Mouse (Mus musculus) NIH3T3 (cell line): ENCODE data around the gene Esm1.

ENCODE experiments used
- DNase-seq: peaks from one replicate; pipeline ENCODE4 v3.0.0-alpha.2; 2012; ENCODE audit warnings: low read depth

Gene Esm1

DNA sequence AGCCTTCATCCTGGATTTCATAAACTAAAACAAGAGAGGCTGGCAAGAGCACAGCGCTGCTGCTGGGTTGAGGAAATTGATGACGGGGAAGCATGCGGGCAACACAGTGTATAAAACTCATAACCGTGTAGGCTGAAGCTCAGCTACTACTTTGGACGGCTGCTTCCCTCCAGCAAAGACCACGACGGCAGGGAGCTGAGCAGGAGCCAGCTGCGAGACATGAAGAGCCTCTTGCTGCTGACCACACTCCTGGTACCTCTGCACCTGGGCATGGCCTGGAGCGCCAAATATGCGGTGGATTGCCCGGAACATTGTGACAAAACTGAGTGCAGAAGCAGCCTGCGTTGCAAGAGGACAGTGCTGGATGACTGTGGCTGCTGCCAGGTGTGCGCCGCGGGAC is at the start of gene Esm1:
Gene Esm1, plus strand, starts transcription at position 36 of the 400 bp plus-strand sequence.
- no peak for DNase-seq

DNA sequence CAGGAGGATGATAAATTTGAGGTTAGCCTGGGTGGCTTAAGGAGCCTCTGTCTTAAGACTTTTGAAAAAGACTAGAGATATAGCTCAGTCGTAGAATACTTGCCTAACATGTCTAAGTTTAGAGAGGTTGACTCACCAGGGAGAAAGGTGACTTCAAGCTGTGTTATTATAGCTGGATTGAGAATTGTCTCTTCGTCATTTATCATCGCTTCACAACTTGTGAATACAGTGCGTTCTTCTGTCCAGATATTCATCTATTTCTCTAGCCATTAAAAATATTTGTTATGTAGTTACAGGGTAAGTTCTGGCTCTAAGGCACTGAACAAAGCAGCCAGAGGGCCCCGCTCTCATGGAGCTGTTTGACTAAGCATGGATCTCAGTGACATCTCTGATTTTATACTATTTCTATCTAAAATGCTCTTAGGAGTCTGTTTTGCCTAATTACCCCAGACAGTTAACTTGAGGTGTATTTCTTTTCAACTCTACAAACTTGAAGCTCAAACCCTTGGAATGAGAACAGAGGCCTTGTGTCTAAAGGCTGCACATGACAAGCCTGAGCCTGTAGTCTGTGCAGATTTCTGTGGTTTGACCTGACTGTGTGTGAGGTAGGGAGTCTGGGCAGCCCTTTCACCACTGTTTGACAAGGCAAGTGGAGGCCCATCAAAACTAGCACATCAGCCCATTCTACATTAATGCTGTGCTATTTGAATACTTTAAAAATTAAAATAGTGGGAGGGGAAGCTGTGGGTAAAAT is 45.0 kb upstream of the Esm1 start:
- DNase-seq: no peak

DNA sequence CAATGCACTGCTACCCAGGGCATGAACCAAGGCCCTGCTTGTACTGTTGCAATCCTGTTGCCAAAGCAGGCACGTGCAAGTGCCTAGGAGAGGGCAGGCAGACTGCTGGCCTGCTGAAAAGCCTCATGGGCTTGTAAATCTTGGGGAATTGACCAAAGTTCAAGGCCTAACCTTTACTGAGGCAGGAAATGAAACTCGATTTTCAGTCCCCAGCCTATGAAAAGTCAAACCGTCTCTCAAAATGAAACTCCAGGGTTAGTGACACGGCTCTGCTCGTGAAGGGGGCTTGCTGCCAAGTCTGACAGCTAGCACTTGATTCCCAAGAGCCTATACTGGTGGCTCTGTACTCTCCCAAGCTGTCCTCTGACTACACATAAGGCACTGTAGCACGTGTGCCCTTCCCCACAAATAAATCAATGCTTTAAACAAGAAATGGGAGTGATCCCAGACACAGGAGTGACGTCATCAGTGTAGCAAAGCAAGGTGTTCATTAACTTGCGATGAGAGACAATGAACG is 41.4 kb upstream of the Esm1 start:
- no peak for DNase-seq

DNA sequence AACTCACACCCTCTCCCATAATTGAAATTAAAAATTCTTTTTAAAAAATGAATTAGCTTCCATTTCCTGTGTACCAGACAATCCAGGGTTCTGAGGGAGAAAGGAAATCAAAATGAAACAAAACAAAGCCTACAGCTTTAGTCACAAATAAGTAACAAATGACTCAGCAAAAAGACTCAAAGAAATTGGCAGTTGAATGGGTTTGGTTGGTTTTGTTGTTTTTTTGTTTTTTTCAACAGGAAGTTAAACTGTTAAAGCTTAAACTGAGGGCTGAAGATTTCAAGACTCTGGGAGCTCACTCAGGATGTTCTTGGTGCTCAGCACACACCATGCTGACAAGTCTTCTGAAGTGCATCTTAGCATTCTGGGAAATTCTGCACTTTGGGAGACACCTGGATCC is 39.2 kb upstream of the Esm1 start:
- peak; percentile 5 for DNase-seq

DNA sequence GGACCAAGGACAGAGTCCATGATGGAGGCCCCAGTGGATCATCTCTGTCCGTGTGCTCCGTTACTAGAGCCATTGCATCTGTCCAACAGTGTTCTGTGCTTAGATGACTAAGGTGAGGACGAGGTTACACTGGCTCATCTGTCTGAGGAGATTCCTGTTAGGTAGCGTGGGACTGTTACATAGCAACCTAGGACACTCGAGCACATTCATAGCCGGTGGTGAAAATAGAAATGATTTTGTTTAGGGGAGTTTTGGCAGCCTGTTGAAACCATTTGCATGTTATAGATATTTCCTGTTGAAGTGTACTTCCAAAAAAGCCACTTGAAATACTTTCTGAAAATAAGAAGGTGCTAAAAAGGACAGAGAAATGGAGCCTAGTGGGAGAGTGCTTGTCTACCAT is 35.3 kb upstream of the Esm1 start:
- DNase-seq: no peak

DNA sequence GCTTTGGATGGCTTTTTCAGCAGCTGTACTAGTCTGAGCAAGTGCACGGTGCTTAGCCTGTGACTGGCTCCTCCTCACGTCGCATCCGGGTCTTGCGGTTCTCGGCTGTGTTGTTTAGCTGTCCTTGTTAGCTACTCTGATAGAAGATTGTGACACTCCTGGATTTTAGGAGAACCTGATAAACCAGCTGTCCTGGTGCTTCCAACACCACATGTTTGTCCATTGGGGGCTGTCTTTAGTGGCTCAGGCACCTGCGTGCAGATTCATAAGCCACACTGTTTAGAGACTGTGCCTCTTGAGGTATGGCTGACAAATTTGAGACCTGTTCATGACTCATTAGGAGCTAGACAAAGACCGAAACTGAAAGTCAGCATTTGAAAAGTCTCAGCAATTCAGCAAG is 26.1 kb upstream of the Esm1 start:
- no peak for DNase-seq

DNA sequence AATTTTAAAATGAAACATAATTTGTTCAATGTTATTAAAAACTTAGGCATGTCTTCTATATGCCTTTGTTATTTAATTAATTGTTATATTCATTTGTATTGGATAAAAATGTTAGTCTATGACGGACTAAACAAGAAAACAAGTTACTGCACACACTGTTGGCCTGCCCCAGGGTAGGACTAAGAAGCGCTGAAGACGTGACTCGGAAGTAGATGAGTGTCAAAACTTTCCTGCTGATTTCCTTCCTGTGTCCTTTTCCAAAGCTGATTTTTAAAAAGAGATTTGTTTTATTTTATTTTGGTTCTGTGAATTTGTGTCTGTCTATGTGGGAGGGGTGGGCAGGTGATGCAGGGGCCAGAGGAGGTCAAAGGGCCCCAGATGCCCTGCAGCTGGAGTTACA is 25.7 kb upstream of the Esm1 start:
- no peak for DNase-seq

GRCm38 (mm10) chr13:113196808-113197674 is 12.4 kb upstream of the Esm1 start:
- no peak for DNase-seq

DNA sequence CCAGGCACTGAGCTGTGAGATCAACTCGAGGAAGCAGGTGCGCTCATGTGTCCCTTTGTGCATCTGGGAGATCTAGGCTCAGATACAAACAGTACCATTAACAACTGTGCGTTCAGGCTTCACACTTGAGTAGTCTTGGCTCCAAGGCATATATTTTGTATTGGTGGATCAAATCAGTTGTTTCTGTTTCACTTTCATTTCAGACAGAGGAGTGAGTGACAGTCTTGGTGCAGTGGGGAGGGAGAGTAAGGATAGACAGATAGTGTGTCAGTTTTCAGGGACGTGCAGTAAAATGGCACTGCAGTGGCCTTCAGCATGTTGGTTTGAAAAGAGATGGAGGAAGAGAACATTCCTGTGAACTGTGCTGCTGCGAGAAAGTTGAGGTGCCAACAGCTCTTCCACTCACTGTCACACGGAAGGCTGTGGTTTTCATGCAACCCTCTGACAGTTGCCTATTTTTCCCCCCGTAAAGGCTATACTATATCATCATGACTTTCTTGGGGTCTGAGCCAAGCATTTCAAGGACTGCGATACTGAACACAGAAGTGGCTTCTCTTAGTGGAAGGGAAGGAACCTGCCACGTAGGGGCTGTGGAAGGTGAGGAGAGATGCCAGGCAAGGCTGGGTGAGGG is 11.5 kb upstream of the Esm1 start:
- DNase-seq: no peak

- DNase-seq: no peak
These were observed 10.1 kb upstream of the Esm1 start for GRCm38 (mm10) chr13:113199331-113199730.

DNA sequence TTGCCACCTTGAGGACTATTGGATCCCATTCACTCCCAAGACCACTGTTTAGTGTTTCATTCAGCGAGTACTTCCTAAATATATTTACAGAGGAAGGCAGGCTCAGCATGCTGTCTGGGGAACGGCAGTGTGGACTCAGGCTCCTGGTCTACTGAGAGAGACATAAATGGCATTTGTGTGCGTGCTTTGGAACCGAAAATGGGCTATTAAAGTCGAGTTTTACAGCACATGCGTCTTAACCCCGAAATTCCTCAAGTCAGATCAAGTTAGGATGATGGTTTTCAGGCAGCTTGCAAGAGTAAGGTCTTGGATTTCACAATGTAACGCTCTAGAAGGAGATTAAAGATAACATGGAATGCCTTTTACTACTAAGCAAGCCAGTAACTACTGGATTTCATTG is 8.7 kb upstream of the Esm1 start:
- peak; percentile 44 for DNase-seq

- no peak for DNase-seq
These were observed 7.8 kb upstream of the Esm1 start for GRCm38 (mm10) chr13:113201631-113202030.

DNA sequence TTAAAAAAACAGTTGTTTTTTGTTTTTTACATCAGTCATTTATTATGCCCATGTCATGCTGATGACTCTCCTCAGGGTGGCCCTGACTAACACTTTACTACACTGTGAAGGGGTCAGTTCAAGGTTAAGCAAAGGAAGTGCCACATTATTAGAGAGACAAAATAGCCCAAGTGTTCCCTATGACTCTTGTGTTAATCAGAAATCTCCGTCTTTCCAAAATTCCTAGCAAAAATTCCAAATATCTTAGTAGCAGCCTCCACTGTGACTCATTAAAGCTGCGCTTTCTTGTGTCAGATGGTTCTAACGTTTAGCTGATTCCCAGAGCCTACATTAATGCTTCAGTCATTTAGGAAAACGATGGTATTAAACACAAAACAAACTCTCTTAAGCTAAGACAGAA is 7.3 kb upstream of the Esm1 start:
- no peak for DNase-seq

GRCm38 (mm10) chr13:113203146-113203545 is 6.3 kb upstream of the Esm1 start:
- peak; percentile 6 for DNase-seq

GRCm38 (mm10) chr13:113205346-113205745 is 4.1 kb upstream of the Esm1 start:
- DNase-seq: no peak

DNA sequence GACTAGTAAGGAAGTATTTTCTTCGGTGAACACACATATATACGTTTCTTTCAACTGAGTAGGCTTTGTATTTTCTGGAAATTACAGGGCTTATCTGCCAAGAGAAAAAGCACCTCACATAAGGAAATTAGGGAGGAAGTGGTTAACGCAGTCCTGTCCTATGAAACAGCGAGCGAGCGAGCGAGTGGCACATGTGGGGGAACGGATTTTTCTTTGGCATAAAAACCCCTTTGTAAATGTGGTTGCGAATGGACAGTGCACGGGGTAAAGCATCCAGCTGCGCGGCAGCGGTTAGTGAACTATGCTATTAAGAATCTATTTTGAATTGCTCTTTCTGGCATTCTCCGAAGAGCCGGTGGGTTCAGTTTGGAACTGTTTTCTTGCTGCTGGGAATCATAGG is 1.9 kb downstream of the Esm1 start:
- no peak for DNase-seq

DNA sequence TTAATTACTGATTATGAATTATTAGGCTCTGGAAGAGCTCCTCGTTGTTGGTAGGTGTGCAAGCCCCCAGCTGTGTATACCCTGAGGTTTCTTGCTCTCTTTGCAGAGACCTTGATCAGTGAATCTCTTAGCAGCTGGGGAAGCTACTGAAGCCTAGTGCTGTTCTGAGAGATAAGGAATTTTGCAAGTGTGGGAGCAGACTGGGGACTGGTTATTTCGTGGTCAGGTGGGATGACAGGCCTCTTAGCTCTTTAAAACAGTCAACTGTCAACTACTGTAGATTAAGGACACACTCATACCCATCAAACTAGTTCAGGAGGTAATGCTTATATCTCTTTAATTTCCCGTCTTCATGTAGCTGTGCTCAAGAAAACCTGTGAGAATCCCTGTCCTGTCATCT is 2.9 kb downstream of the Esm1 start:
- DNase-seq: no peak

DNA sequence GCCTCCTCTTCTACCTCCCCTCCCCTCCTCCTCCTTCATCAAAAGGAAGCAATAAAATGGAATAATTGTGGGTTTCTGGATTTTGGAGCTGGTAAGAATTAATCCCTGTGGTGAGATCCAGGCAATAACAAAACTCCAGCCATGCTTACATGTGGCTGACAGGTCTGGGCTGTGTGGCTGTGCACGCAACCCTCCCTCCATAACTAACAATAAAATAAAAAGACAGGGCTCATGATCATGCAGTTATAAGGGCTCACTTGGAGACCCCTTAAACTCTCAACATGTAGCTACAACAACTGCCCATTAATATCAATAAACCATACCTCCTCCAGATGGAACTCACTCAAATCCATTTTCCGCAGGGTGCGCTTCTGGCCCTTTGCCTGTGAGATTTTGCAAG is 4.4 kb downstream of the Esm1 start:
- DNase-seq: no peak

GRCm38 (mm10) chr13:113221851-113222250 is 12.4 kb downstream of the Esm1 start:
- no peak for DNase-seq

GRCm38 (mm10) chr13:113224105-113224504 is 14.6 kb downstream of the Esm1 start:
- DNase-seq: peak; percentile 80

DNA sequence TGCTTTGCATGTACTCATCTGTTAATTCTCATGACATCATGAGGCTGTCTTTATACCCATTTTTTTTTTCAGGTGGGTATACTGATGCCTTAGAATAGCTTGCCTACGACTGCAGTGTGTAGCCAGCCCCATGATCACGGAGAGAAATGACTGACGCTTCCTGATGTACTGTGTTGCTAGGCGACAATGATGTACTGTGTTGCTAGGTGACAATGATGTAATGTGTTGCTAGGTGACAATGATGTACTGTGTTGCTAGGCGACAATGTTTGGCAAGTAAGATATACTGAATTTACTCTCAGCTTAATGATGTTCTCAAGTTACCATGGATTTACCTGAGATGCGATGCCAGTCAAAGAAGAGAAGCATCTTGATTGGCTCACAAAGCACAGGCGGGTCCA is 16.4 kb downstream of the Esm1 start, which contains the start of gene Gzmk:
Gene Gzmk, minus strand, starts transcription at position 98 of the 400 bp plus-strand sequence.
- no peak for DNase-seq

- DNase-seq: no peak
These were observed 17.6 kb downstream of the Esm1 start for GRCm38 (mm10) chr13:113227076-113227475.
